Mouse (Mus musculus): Measurements from ENCODE around the gene Eif5a.

GRCm38 (mm10) chr11:69960616-69961015 is 38.9 kb upstream of the Eif5a start:
- no peak for TF ChIP-seq POLR2A (IDR thresholded peaks at IDR 0.05; ENCODE audit: low read depth, low read length)
- TF ChIP-seq CTCF (IDR thresholded peaks at IDR 0.05; ENCODE audit: extremely low read depth, insufficient read length, insufficient replicate concordance, low read depth, low read length): peak; percentile 46; the same call in 1 of the 2 replicates

Data from small intestine, adult 2 months (tissue).